Mouse (Mus musculus): ENCODE results near the gene Mark4. TPM values are rescaled to one million over a fixed set of nuclear protein-coding genes. Genes with fewer than 3 reads are reported as not detected.

The Mark4 gene
- polyA plus RNA-seq, 1 experiment from 2014 or later, result 4.5 TPM

GRCm38 (mm10) chr7:19420821-19421636 is 37.6 kb downstream of the Mark4 start:
- Histone ChIP-seq H3K27me3 (ENCODE audit: control insufficient read depth, insufficient read depth, low read length) (peaks cover 10% of the 10 kb centered on the region), H3K4me1 (ENCODE audit: control insufficient read depth, insufficient read depth, low read length) (peaks cover 17% of the 10 kb centered on the region), H3K4me3 (ENCODE audit: low read length) (peak overlapping the region; percentile 40), H3K27ac (ENCODE audit: low read length) (no peak overlapping the region), H3K4me2 (ENCODE audit: low read depth, low read length) (peak overlapping the region; percentile 62), H3K9ac (ENCODE audit: low read length) (no peak overlapping the region), H3K36me3 (ENCODE audit: control insufficient read depth, insufficient read depth) (peaks cover 22% of the 10 kb centered on the region), H3K9me3 (replicated peaks; ENCODE audit: control insufficient read depth, low read length) (no peaks in the 10 kb centered on the region)
- 13% methylated on average over 43 of the region's 43 CpGs for WGBS
- ATAC-seq (replicated peaks; ENCODE audit: extremely low read depth, insufficient read depth, low FRiP score), result peak; percentile 89

GRCm38 (mm10) chr7:19420121-19420520 is 38.5 kb downstream of the Mark4 start:
- Histone ChIP-seq H3K27me3 (ENCODE audit: control insufficient read depth, insufficient read depth, low read length) (peaks cover 10% of the 10 kb centered on the region), H3K4me2 (ENCODE audit: low read depth, low read length) (peak overlapping the region; percentile 26), H3K9me3 (replicated peaks; ENCODE audit: control insufficient read depth, low read length) (no peaks in the 10 kb centered on the region), H3K4me3 (ENCODE audit: low read length) (no peak overlapping the region), H3K4me1 (ENCODE audit: control insufficient read depth, insufficient read depth, low read length) (peaks cover 22% of the 10 kb centered on the region), H3K9ac (ENCODE audit: low read length) (no peak overlapping the region), H3K36me3 (ENCODE audit: control insufficient read depth, insufficient read depth) (peaks cover 20% of the 10 kb centered on the region), H3K27ac (ENCODE audit: low read length) (no peak overlapping the region)
- no peak for ATAC-seq (replicated peaks; ENCODE audit: extremely low read depth, insufficient read depth, low FRiP score)
- 14% methylated on average over 28 of the region's 28 CpGs for WGBS

GRCm38 (mm10) chr7:19416590-19416989 is 42.0 kb downstream of the Mark4 start:
- Histone ChIP-seq H3K4me3 (ENCODE audit: low read length) (no peak overlapping the region; the same call in 1 of the 2 replicates), H3K36me3 (ENCODE audit: control insufficient read depth, insufficient read depth) (peaks cover 33% of the 10 kb centered on the region), H3K9me3 (replicated peaks; ENCODE audit: control insufficient read depth, low read length) (peaks cover 5% of the 10 kb centered on the region), H3K4me1 (ENCODE audit: control insufficient read depth, insufficient read depth, low read length) (peaks cover 34% of the 10 kb centered on the region), H3K4me2 (ENCODE audit: low read depth, low read length) (no peak overlapping the region), H3K27me3 (ENCODE audit: control insufficient read depth, insufficient read depth, low read length) (peaks cover 10% of the 10 kb centered on the region), H3K9ac (ENCODE audit: low read length) (no peak overlapping the region), H3K27ac (ENCODE audit: low read length) (no peak overlapping the region)
- no peak for ATAC-seq (replicated peaks; ENCODE audit: extremely low read depth, insufficient read depth, low FRiP score)
- WGBS, result 49% methylated on average over 15 of the region's 15 CpGs

- Histone ChIP-seq H3K4me1 (ENCODE audit: control insufficient read depth, insufficient read depth, low read length) (peaks cover 30% of the 10 kb centered on the region), H3K4me2 (ENCODE audit: low read depth, low read length) (peak overlapping the region; percentile 66), H3K9ac (ENCODE audit: low read length) (peak overlapping the region; percentile 52; the same call in 1 of the 2 replicates), H3K36me3 (ENCODE audit: control insufficient read depth, insufficient read depth) (peaks cover 33% of the 10 kb centered on the region), H3K4me3 (ENCODE audit: low read length) (peak overlapping the region; percentile 64), H3K27me3 (ENCODE audit: control insufficient read depth, insufficient read depth, low read length) (no peaks in the 10 kb centered on the region), H3K27ac (ENCODE audit: low read length) (no peak overlapping the region; the same call in 1 of the 2 replicates), H3K9me3 (replicated peaks; ENCODE audit: control insufficient read depth, low read length) (peaks cover 5% of the 10 kb centered on the region)
- no peak for ATAC-seq (replicated peaks; ENCODE audit: extremely low read depth, insufficient read depth, low FRiP score)
- WGBS, result 66% methylated on average over 3 of the region's 3 CpGs
These were observed 45.1 kb downstream of the Mark4 start for GRCm38 (mm10) chr7:19413525-19413924.

- peak overlapping the region; percentile 66 for H3K4me2 ChIP-seq (ENCODE audit: low read depth, low read length)
- peaks cover 30% of the 10 kb centered on the region for H3K4me1 ChIP-seq (ENCODE audit: control insufficient read depth, insufficient read depth, low read length)
- no peaks in the 10 kb centered on the region for H3K27me3 ChIP-seq (ENCODE audit: control insufficient read depth, insufficient read depth, low read length)
- WGBS, result 66% methylated on average over 5 of the region's 5 CpGs
- H3K4me3 ChIP-seq (ENCODE audit: low read length), result peak overlapping the region; percentile 64
- no peak for ATAC-seq (replicated peaks; ENCODE audit: extremely low read depth, insufficient read depth, low FRiP score)
- peak overlapping the region; percentile 99 for H3K27ac ChIP-seq (ENCODE audit: low read length)
- H3K36me3 ChIP-seq (ENCODE audit: control insufficient read depth, insufficient read depth), result peaks cover 29% of the 10 kb centered on the region
- H3K9me3 ChIP-seq (replicated peaks; ENCODE audit: control insufficient read depth, low read length), result peaks cover 5% of the 10 kb centered on the region
- peak overlapping the region; percentile 88 for H3K9ac ChIP-seq (ENCODE audit: low read length)
These were observed 46.8 kb downstream of the Mark4 start for GRCm38 (mm10) chr7:19411783-19412182.

GRCm38 (mm10) chr7:19410766-19411344 is 47.8 kb downstream of the Mark4 start:
- Histone ChIP-seq H3K4me2 (ENCODE audit: low read depth, low read length) (peak overlapping the region; percentile 66), H3K9ac (ENCODE audit: low read length) (peak overlapping the region; percentile 88), H3K27ac (ENCODE audit: low read length) (peak overlapping the region; percentile 99), H3K4me1 (ENCODE audit: control insufficient read depth, insufficient read depth, low read length) (peaks cover 26% of the 10 kb centered on the region), H3K9me3 (replicated peaks; ENCODE audit: control insufficient read depth, low read length) (peaks cover 5% of the 10 kb centered on the region), H3K27me3 (ENCODE audit: control insufficient read depth, insufficient read depth, low read length) (no peaks in the 10 kb centered on the region), H3K4me3 (ENCODE audit: low read length) (peak overlapping the region; percentile 64), H3K36me3 (ENCODE audit: control insufficient read depth, insufficient read depth) (peaks cover 23% of the 10 kb centered on the region)
- 48% methylated on average over 11 of the region's 11 CpGs for WGBS
- ATAC-seq (replicated peaks; ENCODE audit: extremely low read depth, insufficient read depth, low FRiP score), result peak; percentile 90

- ATAC-seq (replicated peaks; ENCODE audit: extremely low read depth, insufficient read depth, low FRiP score), result peak; percentile 68
- WGBS, result 13% methylated on average over 6 of the region's 6 CpGs
- peaks cover 20% of the 10 kb centered on the region for H3K4me1 ChIP-seq (ENCODE audit: control insufficient read depth, insufficient read depth, low read length)
- H3K9me3 ChIP-seq (replicated peaks; ENCODE audit: control insufficient read depth, low read length), result peaks cover 5% of the 10 kb centered on the region
- peaks cover 4% of the 10 kb centered on the region for H3K27me3 ChIP-seq (ENCODE audit: control insufficient read depth, insufficient read depth, low read length)
- H3K9ac ChIP-seq (ENCODE audit: low read length), result peak overlapping the region; percentile 71
- H3K4me2 ChIP-seq (ENCODE audit: low read depth, low read length), result peak overlapping the region; percentile 52
- no peak overlapping the region; the same call in 1 of the 2 replicates for H3K4me3 ChIP-seq (ENCODE audit: low read length)
- peaks cover 17% of the 10 kb centered on the region for H3K36me3 ChIP-seq (ENCODE audit: control insufficient read depth, insufficient read depth)
- H3K27ac ChIP-seq (ENCODE audit: low read length), result peak overlapping the region; percentile 99
These were observed 48.9 kb downstream of the Mark4 start for GRCm38 (mm10) chr7:19409753-19410152.

- Histone ChIP-seq H3K27me3 (ENCODE audit: control insufficient read depth, insufficient read depth, low read length) (peaks cover 30% of the 10 kb centered on the region), H3K4me3 (ENCODE audit: low read length) (no peak overlapping the region)
- 4% methylated on average over 19 of the region's 19 CpGs for WGBS
These were observed 53.2 kb downstream of the Mark4 start for GRCm38 (mm10) chr7:19405417-19405816.

GRCm38 (mm10) chr7:19404476-19404875 is 54.1 kb downstream of the Mark4 start, which contains the start of gene Ckm:
Gene Ckm (plus strand): TSS chr7:19404776.
- H3K36me3 ChIP-seq (ENCODE audit: control insufficient read depth, insufficient read depth), result no peaks in the 10 kb centered on the region
- H3K4me2 ChIP-seq (ENCODE audit: low read depth, low read length), result peak within 1 kb of the TSS; percentile 99
- 48% methylated on average over 7 of the region's 7 CpGs for WGBS
- H3K4me1 ChIP-seq (ENCODE audit: control insufficient read depth, insufficient read depth, low read length), result peaks cover 7% of the 10 kb centered on the region
- ATAC-seq (replicated peaks; ENCODE audit: extremely low read depth, insufficient read depth, low FRiP score), result no peak
- peak within 1 kb of the TSS; percentile 74 for H3K4me3 ChIP-seq (ENCODE audit: low read length)
- peaks cover 5% of the 10 kb centered on the region for H3K9me3 ChIP-seq (replicated peaks; ENCODE audit: control insufficient read depth, low read length)
- H3K27me3 ChIP-seq (ENCODE audit: control insufficient read depth, insufficient read depth, low read length), result peaks cover 32% of the 10 kb centered on the region
- H3K9ac ChIP-seq (ENCODE audit: low read length), result peak within 1 kb of the TSS; percentile 73
- no peak within 1 kb of the TSS for H3K27ac ChIP-seq (ENCODE audit: low read length)

More at GRCm38 (mm10) chr7:19405417-19405816, 53.2 kb downstream of the Mark4 start:
- no peak overlapping the region for H3K27ac ChIP-seq (ENCODE audit: low read length)
- peak overlapping the region; percentile 54; the same call in 1 of the 2 replicates for H3K9ac ChIP-seq (ENCODE audit: low read length)
- H3K4me1 ChIP-seq (ENCODE audit: control insufficient read depth, insufficient read depth, low read length), result peaks cover 14% of the 10 kb centered on the region
- ATAC-seq (replicated peaks; ENCODE audit: extremely low read depth, insufficient read depth, low FRiP score), result 0 out of 2 replicates have a peak, but pooled peaks have one; percentile 14
- peaks cover 5% of the 10 kb centered on the region for H3K9me3 ChIP-seq (replicated peaks; ENCODE audit: control insufficient read depth, low read length)
- H3K36me3 ChIP-seq (ENCODE audit: control insufficient read depth, insufficient read depth), result no peaks in the 10 kb centered on the region
- H3K4me2 ChIP-seq (ENCODE audit: low read depth, low read length), result peak overlapping the region; percentile 50; the same call in 1 of the 2 replicates
